Mouse (Mus musculus): ENCODE data around the gene Wscd2. TPM values are rescaled to one million over a fixed set of nuclear protein-coding genes. Genes with fewer than 3 reads are reported as not detected.

The Wscd2 gene
- polyA plus RNA-seq, 1 experiment from 2014 or later = 11.3 TPM

DNA sequence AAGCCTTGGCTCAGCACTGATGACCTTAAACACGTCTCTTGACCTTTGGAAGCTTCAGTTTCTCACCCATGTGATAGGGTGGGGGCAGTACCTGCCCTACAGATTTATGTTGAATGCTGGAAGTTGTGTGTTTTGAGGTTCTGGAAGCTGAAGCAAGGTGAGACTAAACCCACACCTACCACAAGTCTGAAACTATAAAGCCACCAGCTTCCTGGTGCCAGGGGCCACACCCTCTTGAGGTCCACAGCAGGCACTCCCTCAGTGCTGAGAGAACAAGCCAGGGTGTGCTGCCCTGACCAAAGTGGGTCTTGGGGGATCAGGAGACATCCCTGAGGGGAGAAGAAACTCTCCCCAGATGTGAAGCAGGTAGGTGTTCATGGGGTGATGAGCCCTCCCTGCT lies 48.7 kb downstream of the Wscd2 start:
- H3K9me3 ChIP-seq (ENCODE audit: control insufficient read depth, low read length) = no peaks in the 10 kb centered on the region
- H3K4me1 ChIP-seq (replicated peaks; ENCODE audit: control insufficient read depth, insufficient read depth, low read length) = peaks cover 20% of the 10 kb centered on the region
- no peaks in the 10 kb centered on the region for H3K36me3 ChIP-seq (ENCODE audit: control insufficient read depth, insufficient read depth)
- H3K4me2 ChIP-seq (ENCODE audit: low read length) = no peak overlapping the region
- H3K4me3 ChIP-seq (replicated peaks; ENCODE audit: low read length) = no peak overlapping the region
- H3K27me3 ChIP-seq (replicated peaks; ENCODE audit: control insufficient read depth, insufficient read depth, low read length) = no peaks in the 10 kb centered on the region
- ATAC-seq = no peak
- 52% methylated on average over 1 of the region's 1 CpGs for WGBS
- no peak overlapping the region for H3K27ac ChIP-seq (ENCODE audit: low read length)
- no peak overlapping the region for H3K9ac ChIP-seq (replicated peaks; ENCODE audit: low read depth, low read length)

GRCm38 (mm10) chr5:113539438-113539837 lies 49.3 kb downstream of the Wscd2 start:
- 83% methylated on average over 2 of the region's 2 CpGs for WGBS
- H3K36me3 ChIP-seq (ENCODE audit: control insufficient read depth, insufficient read depth) = no peaks in the 10 kb centered on the region
- no peak overlapping the region for H3K4me2 ChIP-seq (ENCODE audit: low read length)
- no peak overlapping the region for H3K4me3 ChIP-seq (replicated peaks; ENCODE audit: low read length)
- peaks cover 20% of the 10 kb centered on the region for H3K4me1 ChIP-seq (replicated peaks; ENCODE audit: control insufficient read depth, insufficient read depth, low read length)
- H3K9me3 ChIP-seq (ENCODE audit: control insufficient read depth, low read length) = no peaks in the 10 kb centered on the region
- H3K9ac ChIP-seq (replicated peaks; ENCODE audit: low read depth, low read length) = no peak overlapping the region
- ATAC-seq = no peak
- H3K27me3 ChIP-seq (replicated peaks; ENCODE audit: control insufficient read depth, insufficient read depth, low read length) = no peaks in the 10 kb centered on the region
- no peak overlapping the region for H3K27ac ChIP-seq (ENCODE audit: low read length)

DNA sequence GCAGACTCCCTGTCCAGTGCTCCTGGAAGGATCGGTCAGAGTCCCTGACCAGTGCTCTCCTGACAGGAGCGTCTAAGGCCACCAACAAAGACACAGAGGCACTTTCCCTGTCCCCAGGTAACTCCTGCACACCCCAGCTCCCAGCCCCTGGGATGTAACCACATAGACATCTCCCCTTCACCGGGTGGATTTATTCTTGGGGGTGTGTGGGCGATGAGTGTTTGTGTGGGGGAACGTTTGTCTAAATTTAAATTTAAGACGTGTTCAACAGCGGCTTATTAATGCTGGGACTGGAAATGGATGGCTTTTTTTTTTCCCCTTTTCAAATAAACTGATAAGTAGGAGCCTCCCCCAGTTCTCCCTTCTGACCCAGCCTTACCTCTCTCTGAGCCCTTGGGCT lies 49.7 kb downstream of the Wscd2 start:
- H3K36me3 ChIP-seq (ENCODE audit: control insufficient read depth, insufficient read depth) = no peaks in the 10 kb centered on the region
- H3K4me1 ChIP-seq (replicated peaks; ENCODE audit: control insufficient read depth, insufficient read depth, low read length) = peaks cover 20% of the 10 kb centered on the region
- H3K9me3 ChIP-seq (ENCODE audit: control insufficient read depth, low read length) = no peaks in the 10 kb centered on the region
- 88% methylated on average over 7 of the region's 7 CpGs for WGBS
- no peak overlapping the region for H3K27ac ChIP-seq (ENCODE audit: low read length)
- H3K9ac ChIP-seq (replicated peaks; ENCODE audit: low read depth, low read length) = no peak overlapping the region
- no peak overlapping the region for H3K4me3 ChIP-seq (replicated peaks; ENCODE audit: low read length)
- no peak overlapping the region for H3K4me2 ChIP-seq (ENCODE audit: low read length)
- ATAC-seq = no peak
- no peaks in the 10 kb centered on the region for H3K27me3 ChIP-seq (replicated peaks; ENCODE audit: control insufficient read depth, insufficient read depth, low read length)

DNA sequence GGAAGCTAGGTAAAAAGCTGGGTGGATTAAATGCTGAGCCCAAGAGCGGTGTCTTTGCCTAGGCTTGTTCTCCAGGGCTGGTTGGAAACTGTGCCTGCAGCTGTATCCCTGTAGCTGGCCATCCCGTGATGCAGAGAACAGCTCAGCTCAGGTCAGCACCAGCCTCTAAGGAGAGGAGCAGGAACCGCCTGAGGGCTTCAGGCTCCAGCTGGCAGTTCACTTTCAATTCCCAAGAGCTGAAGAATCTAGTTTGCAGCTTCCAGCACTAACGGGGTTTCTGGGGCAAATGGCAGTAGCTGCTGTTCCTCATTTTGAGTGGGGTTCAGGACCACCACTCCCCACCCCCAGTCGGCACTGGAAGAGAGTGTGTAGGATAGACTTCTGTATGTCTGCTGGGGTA lies 51.1 kb downstream of the Wscd2 start:
- no peaks in the 10 kb centered on the region for H3K27me3 ChIP-seq (replicated peaks; ENCODE audit: control insufficient read depth, insufficient read depth, low read length)
- no peak for ATAC-seq
- 66% methylated on average over 5 of the region's 5 CpGs for WGBS
- no peaks in the 10 kb centered on the region for H3K9me3 ChIP-seq (ENCODE audit: control insufficient read depth, low read length)
- no peak overlapping the region for H3K4me3 ChIP-seq (replicated peaks; ENCODE audit: low read length)
- no peaks in the 10 kb centered on the region for H3K36me3 ChIP-seq (ENCODE audit: control insufficient read depth, insufficient read depth)
- no peak overlapping the region for H3K4me2 ChIP-seq (ENCODE audit: low read length)
- H3K9ac ChIP-seq (replicated peaks; ENCODE audit: low read depth, low read length) = no peak overlapping the region
- H3K27ac ChIP-seq (ENCODE audit: low read length) = no peak overlapping the region
- H3K4me1 ChIP-seq (replicated peaks; ENCODE audit: control insufficient read depth, insufficient read depth, low read length) = peaks cover 26% of the 10 kb centered on the region

- H3K27ac ChIP-seq (ENCODE audit: low read length) = peak overlapping the region; percentile 62
- no peaks in the 10 kb centered on the region for H3K36me3 ChIP-seq (ENCODE audit: control insufficient read depth, insufficient read depth)
- WGBS = 8% methylated on average over 10 of the region's 10 CpGs
- H3K4me1 ChIP-seq (replicated peaks; ENCODE audit: control insufficient read depth, insufficient read depth, low read length) = peaks cover 24% of the 10 kb centered on the region
- peak; percentile 97 for ATAC-seq
- H3K4me3 ChIP-seq (replicated peaks; ENCODE audit: low read length) = no peak overlapping the region
- H3K27me3 ChIP-seq (replicated peaks; ENCODE audit: control insufficient read depth, insufficient read depth, low read length) = no peaks in the 10 kb centered on the region
- no peaks in the 10 kb centered on the region for H3K9me3 ChIP-seq (ENCODE audit: control insufficient read depth, low read length)
- no peak overlapping the region for H3K9ac ChIP-seq (replicated peaks; ENCODE audit: low read depth, low read length)
- no peak overlapping the region for H3K4me2 ChIP-seq (ENCODE audit: low read length)
Measured at GRCm38 (mm10) chr5:113542885-113543476, 52.8 kb downstream of the Wscd2 start.

DNA sequence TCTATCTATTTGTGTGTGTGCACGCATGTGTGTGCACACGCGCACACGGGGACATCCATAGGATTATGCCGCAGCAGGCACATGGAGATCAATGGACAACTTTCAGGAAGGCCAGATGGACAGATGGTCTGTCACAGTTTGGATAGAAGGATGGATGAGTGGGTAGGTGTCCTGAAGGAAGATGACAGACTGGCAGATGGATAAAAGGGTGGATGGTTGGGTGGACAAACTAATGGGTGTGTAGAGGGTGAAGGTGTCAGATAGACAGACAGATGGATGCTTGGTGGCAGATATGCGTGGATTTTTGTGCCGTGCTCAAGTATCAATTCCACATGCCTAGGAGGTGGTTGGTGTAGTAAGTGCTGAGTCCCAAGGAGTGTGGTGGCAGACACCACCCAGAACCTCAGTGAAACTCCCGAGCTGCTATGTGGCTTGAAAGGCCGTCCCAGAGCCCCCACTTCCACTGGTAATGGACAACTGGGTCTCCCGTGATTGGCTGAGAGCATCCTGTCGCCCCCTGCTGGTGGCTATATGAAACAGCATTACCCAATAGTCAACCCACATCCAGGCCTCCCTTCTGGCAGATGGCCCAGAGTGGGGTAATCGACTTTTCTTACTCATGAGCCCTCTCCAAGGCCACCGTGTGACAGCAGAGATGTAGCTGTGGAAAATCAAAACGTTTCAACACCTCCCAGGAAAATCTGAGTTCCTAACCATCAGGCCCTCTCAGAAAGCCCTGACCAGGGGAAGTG lies 58.0 kb downstream of the Wscd2 start:
- H3K27me3 ChIP-seq (replicated peaks; ENCODE audit: control insufficient read depth, insufficient read depth, low read length) = peaks cover 3% of the 10 kb centered on the region
- H3K36me3 ChIP-seq (ENCODE audit: control insufficient read depth, insufficient read depth) = no peaks in the 10 kb centered on the region
- 50% methylated on average over 14 of the region's 14 CpGs for WGBS
- no peak overlapping the region for H3K4me3 ChIP-seq (replicated peaks; ENCODE audit: low read length)
- H3K9ac ChIP-seq (replicated peaks; ENCODE audit: low read depth, low read length) = no peak overlapping the region
- ATAC-seq = no peak
- H3K4me1 ChIP-seq (replicated peaks; ENCODE audit: control insufficient read depth, insufficient read depth, low read length) = peaks cover 16% of the 10 kb centered on the region
- no peaks in the 10 kb centered on the region for H3K9me3 ChIP-seq (ENCODE audit: control insufficient read depth, low read length)
- no peak overlapping the region for H3K4me2 ChIP-seq (ENCODE audit: low read length)
- H3K27ac ChIP-seq (ENCODE audit: low read length) = no peak overlapping the region

GRCm38 (mm10) chr5:113550249-113550648 lies 60.1 kb downstream of the Wscd2 start:
- WGBS = 60% methylated on average over 8 of the region's 8 CpGs
- H3K27ac ChIP-seq (ENCODE audit: low read length) = no peak overlapping the region
- H3K9me3 ChIP-seq (ENCODE audit: control insufficient read depth, low read length) = no peaks in the 10 kb centered on the region
- no peak for ATAC-seq
- H3K36me3 ChIP-seq (ENCODE audit: control insufficient read depth, insufficient read depth) = no peaks in the 10 kb centered on the region
- peaks cover 3% of the 10 kb centered on the region for H3K27me3 ChIP-seq (replicated peaks; ENCODE audit: control insufficient read depth, insufficient read depth, low read length)
- no peak overlapping the region for H3K4me2 ChIP-seq (ENCODE audit: low read length)
- H3K4me3 ChIP-seq (replicated peaks; ENCODE audit: low read length) = no peak overlapping the region
- H3K9ac ChIP-seq (replicated peaks; ENCODE audit: low read depth, low read length) = no peak overlapping the region
- peaks cover 15% of the 10 kb centered on the region for H3K4me1 ChIP-seq (replicated peaks; ENCODE audit: control insufficient read depth, insufficient read depth, low read length)

GRCm38 (mm10) chr5:113550759-113551158 lies 60.6 kb downstream of the Wscd2 start:
- H3K27me3 ChIP-seq (replicated peaks; ENCODE audit: control insufficient read depth, insufficient read depth, low read length) = peaks cover 3% of the 10 kb centered on the region
- WGBS = 32% methylated on average over 19 of the region's 19 CpGs
- ATAC-seq = no peak

DNA sequence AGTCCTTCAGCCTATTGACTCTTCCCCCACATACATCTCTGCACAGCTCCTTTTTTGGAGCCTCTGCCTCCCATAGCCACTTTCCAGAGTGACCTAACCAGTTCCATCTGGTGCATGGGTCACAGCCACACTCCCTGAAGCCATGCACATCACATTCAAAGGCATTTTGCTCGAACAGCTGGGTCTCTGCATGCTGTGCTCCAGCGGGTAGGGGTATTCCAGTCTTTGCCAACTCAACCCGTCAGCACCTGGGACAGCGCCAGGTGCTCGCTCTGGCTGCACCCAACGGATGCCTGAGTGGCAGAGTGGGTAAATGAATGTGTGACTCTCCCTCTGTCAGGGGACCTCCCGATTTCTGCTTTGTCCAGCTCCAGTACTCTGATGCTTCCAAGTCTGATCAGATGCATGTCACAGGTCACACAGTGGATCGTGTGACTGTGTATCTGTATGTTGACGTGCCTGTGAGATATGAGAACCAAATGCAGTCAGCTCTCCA lies 63.3 kb downstream of the Wscd2 start:
- H3K27me3 ChIP-seq (replicated peaks; ENCODE audit: control insufficient read depth, insufficient read depth, low read length) = peaks cover 3% of the 10 kb centered on the region

More at GRCm38 (mm10) chr5:113550759-113551158, 60.6 kb downstream of the Wscd2 start:
- H3K36me3 ChIP-seq (ENCODE audit: control insufficient read depth, insufficient read depth) = no peaks in the 10 kb centered on the region
- H3K9ac ChIP-seq (replicated peaks; ENCODE audit: low read depth, low read length) = no peak overlapping the region
- H3K9me3 ChIP-seq (ENCODE audit: control insufficient read depth, low read length) = no peaks in the 10 kb centered on the region
- H3K4me1 ChIP-seq (replicated peaks; ENCODE audit: control insufficient read depth, insufficient read depth, low read length) = peaks cover 10% of the 10 kb centered on the region
- no peak overlapping the region for H3K4me3 ChIP-seq (replicated peaks; ENCODE audit: low read length)
- no peak overlapping the region for H3K4me2 ChIP-seq (ENCODE audit: low read length)
- no peak overlapping the region for H3K27ac ChIP-seq (ENCODE audit: low read length)

More for the DNA sequence above, 63.3 kb downstream of the Wscd2 start:
- H3K27ac ChIP-seq (ENCODE audit: low read length) = no peak overlapping the region
- no peak overlapping the region for H3K4me3 ChIP-seq (replicated peaks; ENCODE audit: low read length)
- no peak overlapping the region for H3K9ac ChIP-seq (replicated peaks; ENCODE audit: low read depth, low read length)
- H3K4me2 ChIP-seq (ENCODE audit: low read length) = no peak overlapping the region
- 0 out of 2 replicates have a peak, but pooled peaks have one; percentile 33 for ATAC-seq
- WGBS = 7% methylated on average over 9 of the region's 9 CpGs
- no peaks in the 10 kb centered on the region for H3K36me3 ChIP-seq (ENCODE audit: control insufficient read depth, insufficient read depth)
- H3K4me1 ChIP-seq (replicated peaks; ENCODE audit: control insufficient read depth, insufficient read depth, low read length) = peaks cover 9% of the 10 kb centered on the region
- no peaks in the 10 kb centered on the region for H3K9me3 ChIP-seq (ENCODE audit: control insufficient read depth, low read length)

Measured in forebrain, embryonic 16.5 days (tissue).